Mouse (Mus musculus) induced T-regulatory cell, adult 2 months (primary cell): Measurements from ENCODE around the gene Elk1.

Experiments used
- DNase-seq: peaks from one replicate; pipeline ENCODE4 v3.0.0-alpha.2; 2012; ENCODE audit warnings: low read depth

The Elk1 gene

DNA sequence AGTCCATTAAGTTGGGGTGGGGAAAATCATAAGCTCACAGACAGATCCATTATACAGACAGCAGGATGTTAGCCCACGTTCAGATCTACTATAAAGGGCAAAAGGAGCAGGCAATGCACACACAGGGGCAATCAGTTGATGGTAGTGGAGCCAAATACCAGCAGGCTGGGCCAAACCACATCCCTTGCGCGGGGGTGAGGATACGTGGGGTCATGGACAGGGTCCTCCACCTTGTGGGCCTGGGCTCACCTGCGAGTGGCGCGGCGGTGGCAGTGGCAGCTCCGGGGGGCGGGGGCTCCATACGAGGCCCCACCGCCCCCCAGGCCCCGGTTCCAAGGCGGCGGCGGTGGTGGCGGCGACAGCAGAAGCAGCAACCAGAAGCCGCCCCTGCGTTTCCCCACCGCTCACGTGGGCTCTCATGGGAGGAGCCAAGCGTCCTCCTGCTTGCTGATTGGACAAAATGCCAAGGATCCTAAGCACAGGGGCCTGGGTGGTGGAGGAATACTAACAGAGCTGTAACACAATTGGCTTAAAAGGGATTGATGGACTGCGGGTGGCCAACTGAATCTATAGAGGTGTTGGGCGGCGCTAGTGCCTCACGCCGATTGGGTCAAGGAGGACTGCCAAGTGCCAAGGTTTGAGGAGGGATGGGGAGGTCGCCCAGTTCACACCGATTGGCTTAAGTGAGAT lies at the start of gene Elk1:
Gene Elk1 (minus strand): TSS at position 418 of the 690 bp plus-strand sequence.
- DNase-seq: peak; percentile 91

DNA sequence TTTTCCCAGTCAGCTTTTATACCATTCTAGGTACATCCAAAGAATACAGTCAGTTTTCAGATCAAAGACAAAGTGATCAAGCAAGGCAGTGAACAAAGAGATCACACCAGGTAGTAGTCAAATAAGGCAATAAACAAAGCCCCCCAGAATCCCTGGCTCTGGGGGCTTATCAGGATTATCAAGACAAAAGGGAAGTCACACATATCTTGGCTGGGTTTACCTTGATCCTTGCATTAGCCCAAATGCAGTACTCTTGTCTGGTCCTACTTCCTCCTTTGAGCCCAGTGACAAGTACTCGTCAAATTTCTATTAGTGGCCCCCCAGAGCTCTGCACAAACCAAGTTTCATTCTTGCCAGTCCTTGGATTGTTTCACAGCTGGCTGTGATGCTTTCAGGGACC lies 30.5 kb upstream of the Elk1 start:
- no peak for DNase-seq

- peak; percentile 92 for DNase-seq
Observed at GRCm38 (mm10) chrX:20961477-20962378, 11.3 kb upstream of the Elk1 start, which contains the start of gene Uxt. Uxt (minus strand) TSS chrX:20962017.

DNA sequence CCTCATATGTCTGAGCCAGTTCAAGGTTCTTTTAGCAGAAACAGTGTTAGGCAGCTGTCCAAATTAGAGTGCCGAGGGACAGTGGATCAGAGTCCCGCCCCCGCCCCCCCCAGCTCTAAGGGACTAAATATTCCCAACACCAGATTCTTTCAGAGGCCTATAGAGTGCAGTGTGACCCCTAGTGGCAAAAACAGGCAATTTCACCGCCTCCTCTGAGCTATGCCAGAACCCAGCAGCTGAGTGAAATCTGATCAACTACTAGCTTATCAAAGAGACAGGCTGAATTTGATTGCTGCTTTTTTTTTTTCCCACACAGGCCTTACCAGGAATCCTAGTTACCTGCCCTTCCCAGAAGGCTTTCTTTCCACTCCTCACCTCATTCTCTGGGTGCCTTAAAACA lies 4.4 kb downstream of the Elk1 start:
- peak; percentile 59 for DNase-seq

DNA sequence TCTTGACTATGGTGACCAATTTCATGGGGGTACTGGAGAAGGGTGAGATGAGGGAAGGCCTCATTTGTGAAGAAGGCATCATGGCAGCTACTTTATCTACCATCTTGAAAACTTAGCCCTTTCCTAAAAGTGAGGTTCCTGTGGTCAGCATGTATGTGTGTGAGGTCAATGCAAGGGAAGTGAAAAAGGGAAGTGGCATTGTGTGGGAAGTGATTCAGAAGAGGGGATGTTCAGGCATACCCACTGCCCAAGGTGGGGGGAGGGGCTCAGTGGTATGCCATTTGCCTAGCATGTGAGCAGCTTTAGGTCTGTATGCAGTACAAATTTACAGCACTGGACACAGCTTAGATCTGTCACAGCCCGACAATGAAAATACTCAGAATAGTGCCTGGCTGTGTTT lies 18.4 kb downstream of the Elk1 start:
- DNase-seq: no peak

DNA sequence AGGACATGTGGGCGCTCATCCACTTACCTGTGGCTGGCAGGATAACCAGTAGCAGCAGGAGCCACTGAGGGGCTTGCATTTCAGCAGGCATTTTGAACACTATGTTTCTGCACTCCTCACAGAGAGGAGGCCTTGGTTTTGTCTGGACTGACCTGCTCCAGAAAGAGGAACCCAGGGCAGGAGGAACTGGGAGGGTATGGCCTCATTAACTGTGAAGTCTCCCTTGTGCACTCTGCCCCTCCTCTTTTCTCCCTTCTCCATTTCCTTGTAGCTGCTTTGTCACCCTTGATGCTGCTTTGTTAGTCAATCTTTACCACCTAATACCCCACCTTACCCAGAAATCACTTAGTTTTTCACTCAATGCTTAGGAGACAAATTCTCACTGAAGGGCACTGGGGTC lies 19.0 kb downstream of the Elk1 start, which contains the start of gene Cfp:
Gene Cfp (minus strand): TSS at position 192 of the 400 bp plus-strand sequence.
- DNase-seq: no peak

GRCm38 (mm10) chrX:20929859-20930258 lies 20.5 kb downstream of the Elk1 start:
- no peak for DNase-seq

GRCm38 (mm10) chrX:20924976-20925375 lies 25.4 kb downstream of the Elk1 start:
- DNase-seq: no peak

- no peak for DNase-seq
Observed at GRCm38 (mm10) chrX:20923506-20923905, 26.9 kb downstream of the Elk1 start.

GRCm38 (mm10) chrX:20921366-20921765 lies 29.0 kb downstream of the Elk1 start:
- DNase-seq: peak; percentile 3

GRCm38 (mm10) chrX:20920844-20921364 lies 29.5 kb downstream of the Elk1 start, which contains the start of gene Syn1:
Syn1 (minus strand) TSS chrX:20921004.
- peak; percentile 79 for DNase-seq

DNA sequence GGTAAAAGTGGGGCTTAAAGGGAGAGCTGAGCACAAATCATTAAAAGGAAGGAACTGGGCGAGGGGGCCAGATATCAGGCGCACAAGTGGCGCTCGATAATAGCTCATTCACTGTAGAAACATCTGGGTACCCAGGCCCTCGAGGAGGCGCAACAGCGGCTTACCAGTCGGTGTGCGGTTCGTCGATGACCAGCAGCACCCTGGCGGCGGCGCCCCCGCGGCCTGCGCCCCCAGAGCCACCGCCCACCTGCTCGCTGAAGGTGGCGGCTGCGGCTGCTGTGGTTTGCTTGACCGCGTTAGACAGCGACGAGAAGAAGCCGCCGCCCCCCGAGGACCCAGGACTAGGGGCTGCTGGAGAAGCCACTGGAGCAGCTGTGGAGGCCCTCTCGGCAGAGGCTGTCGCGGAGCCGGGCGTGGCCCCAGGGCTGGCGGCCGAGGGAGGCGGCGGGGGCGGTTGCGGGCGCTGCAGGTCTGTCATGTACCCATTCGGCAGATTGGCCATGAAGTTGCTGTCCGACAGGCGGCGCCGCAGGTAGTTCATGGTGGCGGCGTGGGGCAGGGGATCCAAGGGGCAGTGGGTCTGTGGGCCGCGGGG lies 30.1 kb downstream of the Elk1 start:
- DNase-seq: no peak

DNA sequence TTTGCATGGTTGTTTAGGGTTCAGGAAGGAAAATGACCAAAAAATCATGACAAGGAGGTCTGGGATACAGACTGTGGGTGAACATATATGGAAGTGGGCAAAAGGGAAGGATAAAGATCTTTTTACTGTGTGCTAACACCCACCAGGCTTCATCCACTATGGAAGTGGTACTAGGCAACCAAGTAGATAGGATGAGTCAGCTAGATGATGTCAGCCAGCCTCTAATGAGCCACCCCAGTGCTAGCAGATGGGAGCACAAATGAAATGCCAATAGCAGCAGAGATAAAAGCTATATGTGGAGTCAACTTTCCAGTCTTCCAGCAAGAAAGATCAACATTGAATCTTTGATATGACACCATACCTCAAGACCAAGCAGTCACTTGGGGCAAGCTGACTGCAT lies 35.3 kb downstream of the Elk1 start:
- no peak for DNase-seq

GRCm38 (mm10) chrX:20913726-20914125 lies 36.7 kb downstream of the Elk1 start:
- no peak for DNase-seq

DNA sequence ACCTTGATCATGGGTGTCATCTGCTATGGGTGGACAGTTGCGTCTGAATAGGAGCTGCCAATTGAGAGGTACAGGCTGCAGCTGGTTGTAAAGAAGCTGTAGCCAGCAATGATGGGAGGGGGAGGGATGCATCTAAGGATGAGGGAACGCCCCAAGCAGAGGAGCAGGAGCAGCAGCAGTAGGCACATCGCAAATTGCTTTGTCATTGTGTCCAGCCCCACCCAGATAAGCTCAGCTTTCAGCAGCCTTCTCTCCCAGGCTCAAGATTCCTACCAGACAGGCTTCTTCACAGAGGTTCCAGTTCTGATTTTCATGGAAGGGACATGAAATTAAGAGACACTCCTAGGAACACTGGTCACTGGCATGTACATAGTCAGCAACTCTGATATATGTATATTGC lies 40.3 kb downstream of the Elk1 start:
- DNase-seq: no peak
